Mouse (Mus musculus) urinary bladder, adult 18-20 months (tissue): Measurements from ENCODE around the gene Tmem147.
"Not testable (repeated sequence)": the region's sequence is repeated elsewhere in the genome, so short reads cannot be mapped to it uniquely, and the experiment has no call there.

ENCODE experiments used
- DNase-seq, 2 experiments: peaks; one replicate each; pipeline ENCODE4 v3.0.0; 2022; ENCODE audit warnings: low spot score in 2 of 2, mixed read lengths in 2 of 2

The Tmem147 gene

GRCm38 (mm10) chr7:30729396-30730063 lies at the start of gene Tmem147:
Tmem147 (minus strand) TSS chr7:30729540.
- peak; percentile 91 to 96 for DNase-seq

- no peak for DNase-seq
Measured at GRCm38 (mm10) chr7:30777911-30778310, 48.6 kb upstream of the Tmem147 start.

- DNase-seq = no peak
Measured at GRCm38 (mm10) chr7:30777081-30777579, 47.8 kb upstream of the Tmem147 start.

- peak in 1 of 2 experiments; percentile 39 for DNase-seq
Measured at GRCm38 (mm10) chr7:30776104-30776503, 46.8 kb upstream of the Tmem147 start.

- peak in 1 of 2 experiments; percentile 29 for DNase-seq
Measured at GRCm38 (mm10) chr7:30769236-30769635, 39.9 kb upstream of the Tmem147 start.

GRCm38 (mm10) chr7:30766408-30766807 lies 37.1 kb upstream of the Tmem147 start:
- DNase-seq = no peak

GRCm38 (mm10) chr7:30765173-30765572 lies 35.8 kb upstream of the Tmem147 start:
- no peak for DNase-seq

- no peak for DNase-seq
Measured at GRCm38 (mm10) chr7:30763456-30763855, 34.1 kb upstream of the Tmem147 start, which contains the start of gene Dmkn. Dmkn (plus strand) TSS chr7:30763756.

GRCm38 (mm10) chr7:30761769-30762352 lies 32.5 kb upstream of the Tmem147 start:
- DNase-seq = no peak

GRCm38 (mm10) chr7:30758853-30759252 lies 29.5 kb upstream of the Tmem147 start:
- no peak for DNase-seq

GRCm38 (mm10) chr7:30757001-30757400 lies 27.7 kb upstream of the Tmem147 start:
- no peak for DNase-seq

GRCm38 (mm10) chr7:30751086-30751669 lies 21.8 kb upstream of the Tmem147 start, which contains the start of gene Sbsn:
Sbsn (plus strand) TSS chr7:30751471.
- DNase-seq = no peak

- DNase-seq = peak in 1 of 2 experiments; percentile 35
Measured at GRCm38 (mm10) chr7:30749824-30750606, 20.7 kb upstream of the Tmem147 start.

- DNase-seq = peak in 1 of 2 experiments; percentile 29
Measured at GRCm38 (mm10) chr7:30747525-30748204, 18.3 kb upstream of the Tmem147 start.

GRCm38 (mm10) chr7:30744022-30744598 lies 14.8 kb upstream of the Tmem147 start:
- peak; percentile 33 to 55 for DNase-seq

- DNase-seq = not testable (repeated sequence)
Measured at GRCm38 (mm10) chr7:30743617-30744016, 14.3 kb upstream of the Tmem147 start, which contains the start of gene Gapdhs. Gapdhs (minus strand) TSS chr7:30743681.

- not testable (repeated sequence) for DNase-seq
Measured at GRCm38 (mm10) chr7:30742570-30742969, 13.2 kb upstream of the Tmem147 start.

GRCm38 (mm10) chr7:30736211-30736610 lies 6.9 kb upstream of the Tmem147 start:
- no peak for DNase-seq

- not testable (repeated sequence) for DNase-seq
Measured at GRCm38 (mm10) chr7:30730064-30730722, 853 bp upstream of the Tmem147 start.

- no peak for DNase-seq
Measured at GRCm38 (mm10) chr7:30728739-30729395, 473 bp downstream of the Tmem147 start.
